Mouse (Mus musculus): ENCODE results near the gene Calml4. TPM values are rescaled to one million over a fixed set of nuclear protein-coding genes. Genes with fewer than 3 reads are reported as not detected.

Calml4 gene
- total and polyA plus RNA-seq, 3 experiments = not detected

GRCm38 (mm10) chr9:62838506-62839171 lies 19.2 kb upstream of the Calml4 start, which contains the start of gene Cln6:
Gene Cln6 (plus strand): TSS chr9:62838785.
- H3K4me1 ChIP-seq (ENCODE audit: control insufficient read depth in 1 of 2, insufficient read depth in 2 of 2) = peaks cover 9 to 29% of the 10 kb centered on the region in 2 experiments; a peak in 2 of 4 replicates
- peak within 1 kb of the TSS; percentile 39 for H3K9ac ChIP-seq (ENCODE audit: insufficient read depth, low read depth)
- peaks cover 0 to 23% of the 10 kb centered on the region in 2 experiments for H3K36me3 ChIP-seq (replicated peaks in 1 of 2; ENCODE audit: control insufficient read depth in 1 of 2, insufficient read depth in 1 of 2, low read length in 1 of 2)
- in situ Hi-C loops (cut with MboI; ENCODE audit: low pct_ligation_motif_present, low pct_unique_long_range_greater_than_20kb, low sequenced_read_pairs) = no loop called here
- H3K27ac ChIP-seq (ENCODE audit: insufficient read depth, low read depth) = no peak within 1 kb of the TSS
- peak within 1 kb of the TSS; percentile 85 for H3K4me2 ChIP-seq (ENCODE audit: insufficient read depth, low read depth, poor library complexity, severe bottlenecking)
- no peaks in the 10 kb centered on the region for H3K9me3 ChIP-seq (replicated peaks; ENCODE audit: low read length)
- no peaks in the 10 kb centered on the region for H3K79me2 ChIP-seq (replicated peaks; ENCODE audit: control insufficient read depth, extremely low read depth, insufficient read depth, poor library complexity, severe bottlenecking)
- TF ChIP-seq TCF12 (IDR thresholded peaks at IDR 0.05; ENCODE audit: low read depth, low read length) (no peak), MEF2A (IDR thresholded peaks at IDR 0.05; ENCODE audit: borderline replicate concordance, low read depth, low read length) (no peak), NELFE (IDR thresholded peaks at IDR 0.05; ENCODE audit: low read depth, low read length) (0 out of 2 replicates have a peak, but pooled peaks have one; percentile 13), NRF1 (IDR thresholded peaks at IDR 0.05; ENCODE audit: low read depth, low read length) (peak; percentile 41; the same call in 1 of the 2 replicates), ZNF384 (IDR thresholded peaks at IDR 0.05; ENCODE audit: low read depth, low read length) (no peak), RAD21 (IDR thresholded peaks at IDR 0.05; ENCODE audit: low read depth, low read length) (no peak), IRF4 (IDR thresholded peaks at IDR 0.05; ENCODE audit: low read depth, low read length) (peak; percentile 22; the same call in 1 of the 2 replicates), CHD1 (IDR thresholded peaks at IDR 0.05; ENCODE audit: low read depth, low read length) (no peak), MAZ (IDR thresholded peaks at IDR 0.05; ENCODE audit: low read depth, low read length) (peak; percentile 90; the same call in 1 of the 2 replicates), JUN (IDR thresholded peaks at IDR 0.05; ENCODE audit: insufficient read depth, low read depth, low read length) (no peak), MAX (IDR thresholded peaks at IDR 0.05; ENCODE audit: low read length) (no peak), E2F4 (IDR thresholded peaks at IDR 0.05; ENCODE audit: insufficient replicate concordance, low read depth, low read length) (no peak), POLR2A (IDR thresholded peaks at IDR 0.05; ENCODE audit: low read depth, low read length) (peak; percentile 50), ETS1 (conservative IDR thresholded peaks at IDR 0.05; ENCODE audit: low read depth, low read length) (no peak), KAT2A (IDR thresholded peaks at IDR 0.05; ENCODE audit: insufficient replicate concordance, low read length) (no peak), RCOR1 (conservative IDR thresholded peaks at IDR 0.05; ENCODE audit: low read depth, low read length) (no peak), ZC3H11A (IDR thresholded peaks at IDR 0.05; ENCODE audit: low read depth, low read length) (no peak), UBTF (IDR thresholded peaks at IDR 0.05; ENCODE audit: low read depth, low read length) (peak; percentile 88; the same call in 1 of the 2 replicates), PAX5 (IDR thresholded peaks at IDR 0.05; ENCODE audit: low read length) (no peak), CTCF (conservative IDR thresholded peaks at IDR 0.05 in 1 of 2, IDR thresholded peaks at IDR 0.05 in 1 of 2; ENCODE audit: low read depth in 2 of 2, low read length in 2 of 2) (no peak), BHLHE40 (IDR thresholded peaks at IDR 0.05; ENCODE audit: low read depth, low read length) (no peak), MXI1 (IDR thresholded peaks at IDR 0.05; ENCODE audit: low read depth, low read length) (peak; percentile 59; the same call in 1 of the 2 replicates), TBP (conservative IDR thresholded peaks at IDR 0.05; ENCODE audit: low read depth, low read length) (0 out of 2 replicates have a peak, but pooled peaks have one; percentile 38), POLR2AphosphoS2 (IDR thresholded peaks at IDR 0.05; ENCODE audit: low read depth, low read length) (no peak), ELF1 (IDR thresholded peaks at IDR 0.05; ENCODE audit: low read depth, low read length) (peak; percentile 31; the same call in 1 of the 2 replicates), USF2 (conservative IDR thresholded peaks at IDR 0.05; ENCODE audit: low read depth, low read length) (no peak), JUND (conservative IDR thresholded peaks at IDR 0.05; ENCODE audit: low read depth, low read length) (no peak)
- peak within 1 kb of the TSS; percentile 68 to 79 (median 69) for H3K4me3 ChIP-seq (replicated peaks in 1 of 3; ENCODE audit: low read depth in 2 of 3, low read length in 2 of 3, poor library complexity in 1 of 3)
- dilution Hi-C loops (cut with MboI; ENCODE audit: extremely low pct_ligation_motif_present, extremely low pct_unique_long_range_greater_than_20kb, low sequenced_read_pairs) = no loop called here
- DNase-seq (ENCODE audit: extremely low read depth) = peak; percentile 88
- no peaks in the 10 kb centered on the region for H3K27me3 ChIP-seq (replicated peaks)
